Mouse (Mus musculus) midbrain, embryonic 13.5 days (tissue): ENCODE measurements around the gene Hnrnpl. TPM values are rescaled to one million over a fixed set of nuclear protein-coding genes. Genes with fewer than 3 reads are reported as not detected.
"Not testable (repeated sequence)": the region's sequence is repeated elsewhere in the genome, so short reads cannot be mapped to it uniquely, and the experiment has no call there.

Source experiments
- ATAC-seq: fragments of 200-750 bp; cut with Nextera tagmentation; 2 replicates; pipeline ENCODE4 v1.8.0; 2017; ENCODE audit warnings: mild to moderate bottlenecking, moderate TSS enrichment, moderate library complexity
- H3K27ac ChIP-seq: fragments of 300-500 bp; sonication (generic); 2 replicates; pipeline ENCODE4 v1.5.1; 2015; ENCODE audit warnings: inconsistent platforms, mild to moderate bottlenecking, moderate library complexity
- H3K27me3 ChIP-seq: fragments of 300-500 bp; sonication (generic); 2 replicates; pipeline ENCODE4 v1.6.1; 2015; ENCODE audit warnings: mild to moderate bottlenecking, inconsistent platforms
- H3K36me3 ChIP-seq: fragments of 300-500 bp; sonication (generic); 2 replicates; pipeline ENCODE4 v1.6.1; 2015; ENCODE audit warnings: mild to moderate bottlenecking, inconsistent platforms
- H3K4me1 ChIP-seq: fragments of 300-500 bp; sonication (generic); replicated peaks from 2 replicates; pipeline ENCODE4 v1.6.1; 2015; ENCODE audit warnings: inconsistent platforms
- H3K4me2 ChIP-seq: fragments of 300-500 bp; sonication (generic); replicated peaks from 2 replicates; pipeline ENCODE4 v1.6.1; 2015; ENCODE audit warnings: moderate library complexity, mild to moderate bottlenecking, inconsistent platforms
- H3K4me3 ChIP-seq: fragments of 300-500 bp; sonication (generic); replicated peaks from 2 replicates; pipeline ENCODE4 v1.5.1; 2015; ENCODE audit warnings: mild to moderate bottlenecking, inconsistent platforms
- H3K9ac ChIP-seq: fragments of 300-500 bp; sonication (generic); replicated peaks from 2 replicates; pipeline ENCODE4 v1.6.1; 2015; ENCODE audit warnings: mild to moderate bottlenecking, inconsistent platforms
- H3K9me3 ChIP-seq: fragments of 300-500 bp; sonication (generic); 2 replicates; pipeline ENCODE4 v1.6.1; 2016; ENCODE audit warnings: mild to moderate bottlenecking, inconsistent platforms
- WGBS: fragments of 180-500 bp; shearing (Covaris S2); methylation state at CpG from one replicate; pipeline ENCODE4 v1.1.7; 2015; 5-methylcytosine and 5-hydroxymethylcytosine counted together
- polyA plus RNA-seq: library from polyadenylated mRNA; unstranded; fragments of >200 nt; fragmentation: Nextera tagmentation; extraction: Ambion mirVana; gene quantifications from 2 replicates; pipeline ENCODE4 v1.2.1, GENCODE M21; 2015

Hnrnpl gene
- polyA plus RNA-seq, 1 experiment from 2014 or later = 238 TPM

DNA sequence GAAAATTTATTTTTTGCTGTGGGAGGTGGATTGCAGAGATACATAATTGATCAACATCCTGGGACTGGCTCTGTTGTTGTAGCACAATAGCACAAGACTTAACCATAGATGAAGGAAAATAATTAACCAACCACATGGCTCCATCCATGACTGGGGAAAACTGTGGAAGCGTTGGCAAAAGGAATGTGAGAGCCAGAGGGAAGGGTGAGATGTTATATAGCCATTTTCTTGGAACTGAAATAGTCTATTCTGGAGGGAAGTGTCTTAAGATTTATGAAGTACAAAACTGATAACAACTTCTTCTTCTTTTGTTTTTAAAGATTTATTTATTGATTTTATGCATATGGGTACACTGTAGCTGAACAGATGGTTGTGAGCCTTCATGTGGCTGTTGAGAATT is 38.9 kb downstream of the Hnrnpl start:
- Histone ChIP-seq H3K27me3 (no peaks in the 10 kb centered on the region), H3K36me3 (no peaks in the 10 kb centered on the region), H3K4me2 (no peak overlapping the region), H3K27ac (no peak overlapping the region), H3K9me3 (no peaks in the 10 kb centered on the region), H3K4me1 (no peaks in the 10 kb centered on the region), H3K4me3 (no peak overlapping the region), H3K9ac (no peak overlapping the region)
- WGBS = 77% methylated on average over 1 of the region's 1 CpGs
- ATAC-seq = no peak

DNA sequence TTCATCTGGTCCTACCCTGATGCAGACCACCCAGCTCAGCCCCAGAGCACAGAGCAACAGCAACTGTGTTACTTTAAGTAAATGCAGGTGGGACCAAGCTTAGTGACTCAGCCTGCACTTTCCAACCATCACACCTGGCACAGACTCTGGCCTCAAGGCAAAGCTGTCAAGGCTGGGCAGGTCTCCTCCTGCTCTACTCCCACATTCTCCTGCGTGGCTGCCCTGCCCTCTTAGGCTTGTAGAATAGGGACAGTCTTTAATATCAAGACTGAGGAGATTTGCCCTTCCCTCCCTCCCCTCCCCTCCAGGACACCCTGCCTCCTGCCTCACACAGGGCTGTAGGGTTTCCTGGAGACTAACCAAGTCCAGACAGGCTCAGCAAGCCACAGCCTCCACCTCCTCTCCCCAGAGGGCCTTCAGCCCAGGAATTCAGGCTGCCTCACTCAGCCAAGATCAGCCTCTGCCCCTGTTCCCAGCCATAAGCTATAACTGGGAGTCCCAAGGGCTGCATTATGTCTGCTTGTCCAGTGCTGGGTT is 41.4 kb downstream of the Hnrnpl start:
- 58% methylated on average over 1 of the region's 1 CpGs for WGBS
- no peak for ATAC-seq
- Histone ChIP-seq H3K27me3 (no peaks in the 10 kb centered on the region), H3K27ac (no peak overlapping the region), H3K4me3 (no peak overlapping the region), H3K4me2 (no peak overlapping the region), H3K9me3 (no peaks in the 10 kb centered on the region), H3K4me1 (no peaks in the 10 kb centered on the region), H3K9ac (no peak overlapping the region), H3K36me3 (no peaks in the 10 kb centered on the region)

DNA sequence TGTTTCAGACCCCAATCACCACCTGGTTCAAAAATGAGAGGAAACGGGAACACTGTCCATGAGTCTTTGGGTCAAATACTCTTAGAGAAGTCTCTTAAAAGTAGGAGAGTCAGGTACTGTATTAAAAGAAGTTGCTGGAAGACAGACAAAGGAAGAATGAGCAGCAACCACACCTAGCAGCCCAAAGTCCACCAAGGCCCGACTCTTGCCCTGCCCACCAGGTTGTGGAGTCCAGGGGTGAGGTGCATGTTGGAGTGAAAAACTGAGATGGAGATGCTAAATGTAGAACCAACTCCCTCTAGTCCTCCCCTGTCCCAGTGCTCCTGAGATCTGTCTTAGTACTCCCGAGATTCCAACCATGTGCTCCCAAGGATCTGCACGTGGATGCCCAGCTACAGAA is 42.3 kb downstream of the Hnrnpl start:
- Histone ChIP-seq H3K9ac (no peak overlapping the region), H3K36me3 (no peaks in the 10 kb centered on the region), H3K27me3 (no peaks in the 10 kb centered on the region), H3K4me3 (no peak overlapping the region), H3K9me3 (no peaks in the 10 kb centered on the region), H3K4me1 (no peaks in the 10 kb centered on the region), H3K4me2 (no peak overlapping the region), H3K27ac (no peak overlapping the region)
- ATAC-seq = no peak
- WGBS = 87% methylated on average over 4 of the region's 4 CpGs

DNA sequence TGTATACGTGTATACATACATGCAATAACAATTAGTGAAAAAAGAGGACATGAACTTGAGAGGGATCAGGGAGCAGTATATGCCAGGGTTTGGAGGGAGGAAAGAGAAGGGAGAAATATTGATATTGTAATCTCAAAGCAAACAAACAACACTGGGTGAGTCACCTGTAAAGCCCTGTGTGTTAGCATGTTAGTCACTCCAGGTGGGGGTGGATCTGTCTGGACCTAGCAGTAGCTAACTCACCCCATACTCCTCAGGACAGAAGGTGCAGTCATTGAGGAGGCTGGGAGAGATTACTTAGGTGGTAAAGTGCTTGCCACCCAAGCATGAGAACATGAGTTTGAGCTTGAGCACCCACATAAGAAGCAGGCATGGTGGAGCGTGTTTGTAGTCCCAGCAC is 51.6 kb downstream of the Hnrnpl start:
- WGBS = 95% methylated on average over 2 of the region's 2 CpGs

DNA sequence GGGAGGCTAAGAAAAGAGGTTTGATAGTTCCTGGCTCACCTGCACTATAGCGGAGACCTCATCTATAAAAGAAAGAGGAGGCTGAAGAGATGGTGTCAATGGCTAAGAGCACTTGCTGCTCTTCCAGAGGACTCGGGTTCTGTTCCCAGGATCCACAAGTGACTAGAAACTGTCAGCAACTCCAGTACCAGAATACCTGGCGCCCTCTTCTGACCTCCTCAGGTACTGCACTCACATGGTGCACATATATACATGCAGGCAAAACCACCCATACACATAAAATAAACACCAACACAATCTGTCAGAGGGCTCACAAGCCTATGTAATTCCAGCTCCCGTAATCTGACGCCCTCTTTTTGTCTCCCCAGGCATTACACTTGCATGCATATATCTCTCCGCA is 52.6 kb downstream of the Hnrnpl start:
- no peak for ATAC-seq
- Histone ChIP-seq H3K4me3 (no peak overlapping the region), H3K9ac (no peak overlapping the region), H3K4me1 (peaks cover 15% of the 10 kb centered on the region), H3K27me3 (no peaks in the 10 kb centered on the region), H3K36me3 (no peaks in the 10 kb centered on the region), H3K27ac (no peak overlapping the region), H3K9me3 (no peaks in the 10 kb centered on the region), H3K4me2 (no peak overlapping the region)
- 82% methylated on average over 6 of the region's 6 CpGs for WGBS

More for the DNA sequence above, 51.6 kb downstream of the Hnrnpl start:
- Histone ChIP-seq H3K36me3 (no peaks in the 10 kb centered on the region), H3K9ac (no peak overlapping the region), H3K27me3 (no peaks in the 10 kb centered on the region), H3K27ac (no peak overlapping the region), H3K4me1 (peaks cover 9% of the 10 kb centered on the region), H3K4me3 (no peak overlapping the region), H3K4me2 (no peak overlapping the region), H3K9me3 (no peaks in the 10 kb centered on the region)
- no peak for ATAC-seq

DNA sequence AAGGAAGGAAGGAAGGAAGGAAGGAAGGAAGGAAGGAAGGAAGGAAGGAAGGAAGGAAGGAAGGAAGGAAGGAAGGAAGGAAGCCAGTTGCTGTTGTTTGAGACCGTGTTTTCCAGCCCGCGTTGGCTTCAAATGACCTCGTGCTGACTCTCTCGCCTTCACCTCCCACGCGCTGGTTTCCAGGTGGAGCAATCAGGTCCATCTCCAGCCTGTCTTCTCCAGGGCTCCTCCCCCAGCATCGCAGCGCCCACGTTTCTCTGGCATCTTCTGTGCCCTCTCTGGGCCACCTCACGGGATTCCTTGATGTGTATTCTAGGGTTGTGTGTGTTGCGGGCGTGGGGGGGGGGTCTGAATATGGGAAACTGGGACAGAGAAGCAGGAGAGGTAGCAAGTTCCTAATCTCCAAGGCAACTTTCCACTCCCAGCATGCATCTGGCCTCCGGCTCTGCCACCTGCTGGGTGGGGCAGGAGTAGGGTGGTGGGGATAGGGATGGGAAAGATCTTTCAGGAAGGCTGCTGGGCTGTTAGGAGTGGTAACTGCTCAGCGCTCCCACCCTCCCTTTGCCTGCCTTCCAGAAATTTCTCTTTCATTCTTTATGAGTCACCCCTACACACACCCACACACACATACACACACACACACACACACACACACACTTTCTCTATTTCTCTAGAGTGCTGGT is 54.6 kb downstream of the Hnrnpl start:
- ATAC-seq = no peak
- 81% methylated on average over 15 of the region's 15 CpGs for WGBS

DNA sequence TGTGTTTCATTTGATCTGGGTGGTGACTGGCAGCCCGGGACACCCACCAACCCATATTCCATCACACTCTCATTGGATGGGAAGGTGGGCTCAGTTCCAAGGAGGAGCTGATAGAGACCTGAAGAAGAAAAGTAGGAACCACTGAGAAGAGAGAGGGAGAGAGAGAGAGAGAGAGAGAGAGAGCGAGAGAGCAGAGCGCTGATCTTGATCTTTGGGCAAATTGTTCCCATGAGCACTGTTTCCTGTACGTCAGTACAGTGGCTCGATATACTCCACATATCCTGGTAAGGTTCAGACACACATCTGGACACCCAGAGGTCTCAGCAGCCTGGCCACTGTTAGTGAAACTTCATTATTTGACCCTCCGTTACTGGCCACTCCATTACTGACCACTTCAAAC is 55.2 kb downstream of the Hnrnpl start, which contains the start of gene Lgals7:
TSS of gene Lgals7 (plus strand) at position 314 of the 400 bp plus-strand sequence.
- Histone ChIP-seq H3K4me1 (peaks cover 19% of the 10 kb centered on the region), H3K27me3 (no peaks in the 10 kb centered on the region), H3K4me3 (no peak within 1 kb of the TSS), H3K36me3 (no peaks in the 10 kb centered on the region), H3K4me2 (peak within 1 kb of the TSS; percentile 20; the same call in 1 of the 2 replicates), H3K27ac (0 out of 2 replicates have a peak within 1 kb of the TSS, but pooled peaks have one; percentile 30), H3K9me3 (no peaks in the 10 kb centered on the region), H3K9ac (no peak within 1 kb of the TSS)
- 91% methylated on average over 6 of the region's 6 CpGs for WGBS
- no peak for ATAC-seq

More for the DNA sequence above, 54.6 kb downstream of the Hnrnpl start:
- H3K36me3 ChIP-seq = no peaks in the 10 kb centered on the region
- no peak overlapping the region for H3K4me2 ChIP-seq
- H3K27me3 ChIP-seq = no peaks in the 10 kb centered on the region
- H3K9me3 ChIP-seq = no peaks in the 10 kb centered on the region
- peaks cover 19% of the 10 kb centered on the region for H3K4me1 ChIP-seq
- no peak overlapping the region for H3K4me3 ChIP-seq
- H3K27ac ChIP-seq = no peak overlapping the region
- H3K9ac ChIP-seq = no peak overlapping the region

DNA sequence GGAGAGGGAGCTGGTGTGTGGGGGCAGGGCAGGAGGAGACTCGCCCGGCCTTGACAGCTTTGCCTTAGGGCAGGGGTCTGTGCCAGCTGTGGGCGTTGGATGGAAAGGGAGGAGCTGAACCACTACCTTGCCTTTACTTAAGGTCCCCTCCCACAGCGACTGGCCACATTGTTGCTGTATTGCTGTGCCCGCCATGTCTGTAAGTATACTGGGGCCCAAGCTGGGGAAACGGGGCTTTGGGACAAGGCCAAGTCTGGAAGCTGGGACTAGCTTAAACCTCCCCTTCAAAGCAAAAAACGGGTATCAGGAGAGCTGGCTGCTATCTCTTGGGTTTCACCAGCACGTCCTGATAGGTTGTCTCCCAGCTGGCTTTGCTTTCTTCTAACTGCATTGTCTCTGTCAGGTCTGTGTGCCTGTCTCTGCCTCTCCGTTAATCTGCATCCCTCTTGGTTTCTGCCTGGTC is 56.0 kb downstream of the Hnrnpl start:
- 0 out of 2 replicates have a peak overlapping the region, but pooled peaks have one; percentile 30 for H3K27ac ChIP-seq
- H3K9ac ChIP-seq = no peak overlapping the region
- H3K27me3 ChIP-seq = no peaks in the 10 kb centered on the region
- ATAC-seq = no peak
- no peaks in the 10 kb centered on the region for H3K36me3 ChIP-seq
- no peak overlapping the region for H3K4me3 ChIP-seq
- no peaks in the 10 kb centered on the region for H3K9me3 ChIP-seq
- H3K4me2 ChIP-seq = peak overlapping the region; percentile 20; the same call in 1 of the 2 replicates
- H3K4me1 ChIP-seq = peaks cover 19% of the 10 kb centered on the region
- 52% methylated on average over 9 of the region's 9 CpGs for WGBS

DNA sequence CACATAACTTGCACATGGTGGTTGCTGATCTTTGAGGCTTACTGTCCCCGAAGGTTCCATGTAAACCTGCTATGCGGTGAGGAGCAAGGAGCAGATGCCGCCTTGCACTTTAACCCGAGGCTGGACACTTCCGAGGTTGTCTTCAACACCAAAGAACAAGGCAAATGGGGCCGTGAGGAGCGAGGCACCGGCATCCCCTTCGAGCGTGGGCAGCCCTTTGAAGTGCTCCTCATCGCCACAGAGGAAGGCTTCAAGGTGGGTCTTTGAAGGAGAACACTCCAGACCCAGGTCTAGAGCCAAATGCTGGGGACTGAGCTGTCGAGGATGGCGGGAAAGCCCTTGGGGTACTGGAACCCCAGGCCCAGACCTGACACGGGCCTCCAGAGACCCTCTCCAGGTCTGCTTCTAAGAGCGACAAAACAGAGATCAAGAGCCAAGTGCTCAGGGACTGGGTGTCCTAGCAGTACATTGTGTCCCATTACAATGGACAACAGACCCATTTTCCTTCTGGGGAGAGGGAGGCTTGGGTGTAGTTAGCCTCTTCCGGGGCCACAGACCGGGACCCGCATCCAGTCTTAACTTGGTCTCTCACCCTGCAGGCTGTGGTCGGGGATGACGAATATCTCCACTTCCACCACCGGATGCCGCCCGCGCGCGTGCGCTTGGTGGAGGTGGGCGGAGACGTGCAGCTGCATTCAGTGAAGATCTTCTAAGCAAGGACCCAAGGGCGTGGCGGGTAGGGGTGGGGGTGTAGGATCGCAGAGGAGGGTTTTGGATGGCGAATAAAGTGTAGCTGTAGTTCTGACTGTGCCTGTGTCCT is 57.4 kb downstream of the Hnrnpl start:
- Histone ChIP-seq H3K9me3 (no peaks in the 10 kb centered on the region), H3K4me1 (peaks cover 19% of the 10 kb centered on the region), H3K27ac (no peak overlapping the region), H3K9ac (peak overlapping the region; percentile 41; the same call in 1 of the 2 replicates), H3K4me2 (peak overlapping the region; percentile 49), H3K36me3 (no peaks in the 10 kb centered on the region), H3K27me3 (no peaks in the 10 kb centered on the region), H3K4me3 (peak overlapping the region; percentile 20)
- peak; percentile 59 for ATAC-seq
- WGBS = 49% methylated on average over 33 of the region's 33 CpGs

DNA sequence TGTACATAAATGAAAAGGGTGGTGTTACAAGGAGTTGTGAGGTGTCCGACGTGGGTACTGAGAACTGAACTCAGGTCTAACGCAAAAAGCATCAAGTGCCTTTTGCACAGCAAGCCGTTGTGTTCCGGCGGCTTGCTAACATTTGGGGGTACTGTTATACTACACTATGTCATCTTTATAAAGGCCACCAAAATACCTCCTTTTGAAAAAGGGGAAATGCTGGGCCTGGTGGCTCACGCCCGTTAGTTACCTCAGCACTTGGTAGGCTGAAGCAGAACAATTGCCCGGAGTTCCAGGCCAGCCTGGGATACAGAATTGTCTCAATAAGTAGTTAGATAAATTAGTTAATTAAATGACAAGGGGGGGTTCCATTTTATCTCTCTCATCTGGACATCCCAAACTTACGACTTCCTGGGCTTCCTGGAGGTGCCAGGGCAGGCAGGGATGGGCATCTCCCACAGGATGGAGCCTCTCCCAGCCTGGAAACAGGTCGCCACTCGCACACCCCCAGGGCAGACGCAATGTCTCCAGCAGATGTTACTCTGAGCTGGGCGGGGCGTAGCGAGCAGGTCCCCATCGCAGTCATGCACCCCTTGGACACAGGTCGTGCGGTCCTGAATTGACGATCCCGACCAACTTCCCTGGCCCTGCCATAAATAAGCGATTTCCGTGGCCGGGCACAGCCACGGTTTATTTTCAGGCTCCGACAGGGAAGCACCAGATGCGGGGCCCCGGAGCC is 58.6 kb downstream of the Hnrnpl start:
- Histone ChIP-seq H3K4me1 (peaks cover 19% of the 10 kb centered on the region), H3K27me3 (no peaks in the 10 kb centered on the region), H3K4me3 (no peak overlapping the region), H3K27ac (no peak overlapping the region), H3K36me3 (no peaks in the 10 kb centered on the region), H3K9ac (no peak overlapping the region), H3K9me3 (no peaks in the 10 kb centered on the region), H3K4me2 (no peak overlapping the region)
- WGBS = 93% methylated on average over 28 of the region's 28 CpGs
- ATAC-seq = no peak

DNA sequence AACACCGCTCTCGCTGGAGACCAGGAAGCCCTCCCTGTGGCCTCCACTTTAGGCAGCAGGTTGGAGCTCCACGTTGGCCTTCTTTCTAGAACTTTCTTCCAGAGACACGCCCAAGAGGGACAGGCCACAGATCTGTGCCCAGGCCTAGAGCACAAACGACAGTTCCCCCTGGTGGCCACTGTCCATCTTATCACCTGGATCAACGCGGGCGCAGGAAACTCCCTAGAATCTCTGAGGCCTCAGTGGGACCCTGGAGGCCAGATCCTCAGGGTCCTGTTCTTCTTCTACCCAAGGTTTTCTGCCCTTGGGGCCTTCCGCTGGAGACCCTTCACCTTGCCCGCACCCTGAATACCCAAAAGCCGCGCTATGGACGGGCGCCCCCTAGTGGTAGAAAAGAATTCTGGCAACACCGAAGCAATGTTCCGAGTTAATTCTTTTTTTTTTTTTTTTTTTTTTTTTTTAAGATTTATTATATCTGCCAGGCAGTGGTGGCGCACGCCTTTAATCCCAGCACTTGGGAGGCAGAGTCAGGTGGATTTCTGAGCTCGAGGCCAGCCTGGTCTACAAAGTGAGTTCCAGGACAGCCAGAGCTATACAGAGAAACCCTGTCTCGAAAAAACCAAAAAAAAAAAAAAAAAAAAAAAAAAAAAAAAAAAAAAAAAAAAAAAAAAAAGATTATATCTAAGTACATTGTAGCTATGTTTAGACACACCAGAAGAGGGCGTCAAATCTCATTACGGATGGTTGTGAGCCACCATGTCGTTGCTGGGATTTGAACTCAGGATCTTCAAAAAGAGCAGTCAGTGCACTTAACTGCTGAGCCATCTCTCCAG is 59.4 kb downstream of the Hnrnpl start:
- H3K9ac ChIP-seq, H3K27ac ChIP-seq, H3K27me3 ChIP-seq, H3K36me3 ChIP-seq, H3K4me3 ChIP-seq, ATAC-seq, H3K4me2 ChIP-seq, H3K9me3 ChIP-seq: not testable (repeated sequence)
- 31% methylated on average over 23 of the region's 23 CpGs for WGBS
- H3K4me1 ChIP-seq = peaks cover 19% of the 10 kb centered on the region
